Mouse (Mus musculus) erythroblast, adult 5-6 weeks (primary cell): Measurements from ENCODE around the gene Wdr59. TPM values are rescaled to one million over a fixed set of nuclear protein-coding genes. Genes with fewer than 3 reads are reported as not detected.
A peak's percentile ranks its signal among the peaks of the same experiment; 100 is the strongest.

ENCODE experiments used
- ATAC-seq: replicated peaks from 2 replicates; pipeline ENCODE4 v1.8.0; 2016; ENCODE audit warnings: moderate number of reproducible peaks, mild to moderate bottlenecking, moderate TSS enrichment, inconsistent platforms; ENCODE audit not compliant: poor library complexity, low FRiP score, severe bottlenecking
- total RNA-seq, 2 experiments: library from RNA; stranded (forward) in 1 of 2; stranded (reverse) in 1 of 2; fragments of 150-400 nt in 1 of 2; fragments of 200-764, 138-1000 nt in 1 of 2; gene quantifications; 2 replicates each; pipeline versions ENCODE4 v1.2.3 to v1.2.4; 2015 to 2017; ENCODE audit warnings: low replicate concordance in 2 of 2

Gene Wdr59
- total RNA-seq, 2 experiments from 2014 or later: 1.7 to 2.0 TPM

- ATAC-seq: no peak
Observed at GRCm38 (mm10) chr8:111501724-111502464, 20.0 kb downstream of the Wdr59 start.

GRCm38 (mm10) chr8:111498249-111498648, 23.6 kb downstream of the Wdr59 start:
- 0 out of 2 replicates have a peak, but pooled peaks have one; percentile 38 for ATAC-seq

GRCm38 (mm10) chr8:111496326-111496725, 25.6 kb downstream of the Wdr59 start:
- ATAC-seq: no peak

- no peak for ATAC-seq
Observed at GRCm38 (mm10) chr8:111493176-111493575, 28.7 kb downstream of the Wdr59 start.

- no peak for ATAC-seq
Observed at GRCm38 (mm10) chr8:111492508-111492907, 29.4 kb downstream of the Wdr59 start.

GRCm38 (mm10) chr8:111491191-111491590, 30.7 kb downstream of the Wdr59 start:
- no peak for ATAC-seq

GRCm38 (mm10) chr8:111490034-111490591, 31.8 kb downstream of the Wdr59 start:
- ATAC-seq: no peak

GRCm38 (mm10) chr8:111480691-111481090, 41.2 kb downstream of the Wdr59 start:
- no peak for ATAC-seq

- no peak for ATAC-seq
Observed at GRCm38 (mm10) chr8:111477761-111478465, 44.0 kb downstream of the Wdr59 start.

- no peak for ATAC-seq
Observed at GRCm38 (mm10) chr8:111471526-111472081, 50.3 kb downstream of the Wdr59 start.

GRCm38 (mm10) chr8:111469013-111469412, 52.9 kb downstream of the Wdr59 start:
- no peak for ATAC-seq

GRCm38 (mm10) chr8:111465341-111465740, 56.6 kb downstream of the Wdr59 start:
- ATAC-seq: no peak

GRCm38 (mm10) chr8:111464526-111464925, 57.4 kb downstream of the Wdr59 start:
- no peak for ATAC-seq

GRCm38 (mm10) chr8:111449671-111450070, 72.2 kb downstream of the Wdr59 start:
- no peak for ATAC-seq

GRCm38 (mm10) chr8:111445960-111446660, 75.8 kb downstream of the Wdr59 start:
- ATAC-seq: no peak

GRCm38 (mm10) chr8:111445558-111445957, 76.3 kb downstream of the Wdr59 start:
- peak; percentile 91 for ATAC-seq

- ATAC-seq: no peak
Observed at GRCm38 (mm10) chr8:111444245-111444644, 77.6 kb downstream of the Wdr59 start.

GRCm38 (mm10) chr8:111439189-111439588, 82.7 kb downstream of the Wdr59 start:
- no peak; the same call in 1 of the 2 replicates for ATAC-seq

- no peak for ATAC-seq
Observed at GRCm38 (mm10) chr8:111435071-111435828, 86.6 kb downstream of the Wdr59 start.
